Mouse (Mus musculus) forelimb bud, embryonic 11.5 days (tissue): Measurements from ENCODE around the gene Pcyt1a.

Experiments
- DNase-seq: peaks from one replicate; pipeline ENCODE4 v3.0.0-alpha.2; 2012; ENCODE audit warnings: low read depth, low spot score

Pcyt1a gene

GRCm38 (mm10) chr16:32509066-32509942 lies 78.6 kb downstream of the Pcyt1a start:
- no peak for DNase-seq

GRCm38 (mm10) chr16:32510399-32511337 lies 79.9 kb downstream of the Pcyt1a start:
- DNase-seq, result no peak

- DNase-seq, result no peak
These were observed 80.6 kb downstream of the Pcyt1a start for GRCm38 (mm10) chr16:32511338-32511734.

DNA sequence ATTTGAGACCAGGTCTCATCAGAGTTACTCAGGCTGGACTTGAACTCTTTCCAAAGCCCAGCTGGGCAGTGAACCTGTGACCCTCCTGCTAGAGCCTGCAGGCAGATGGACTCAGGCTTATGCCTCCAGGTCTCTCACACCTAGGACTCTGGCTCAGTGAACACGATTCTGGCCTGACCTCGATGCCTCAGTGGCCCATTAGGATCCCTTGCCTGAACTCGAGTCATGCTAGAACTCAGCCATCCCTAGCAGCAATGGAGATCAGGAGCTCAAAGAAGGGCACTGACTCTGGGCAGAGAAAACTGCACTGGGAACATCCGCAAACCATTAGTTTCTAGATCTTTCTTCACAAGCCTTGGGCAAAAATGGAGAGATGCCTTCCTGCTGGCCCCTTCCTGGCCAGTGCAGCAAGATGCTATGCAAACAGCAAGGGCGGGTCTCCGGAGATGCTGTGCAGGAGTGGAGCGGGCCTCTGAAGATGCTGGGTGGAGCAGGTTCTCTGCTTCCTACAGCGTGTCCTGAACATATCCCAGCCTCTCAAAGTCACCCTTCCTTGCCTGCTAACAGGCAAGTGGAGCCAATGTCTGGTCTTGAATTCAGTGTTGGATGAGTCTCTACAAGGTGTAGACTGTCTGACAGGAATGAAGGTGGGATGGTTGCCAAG lies 81.2 kb downstream of the Pcyt1a start:
- no peak for DNase-seq

DNA sequence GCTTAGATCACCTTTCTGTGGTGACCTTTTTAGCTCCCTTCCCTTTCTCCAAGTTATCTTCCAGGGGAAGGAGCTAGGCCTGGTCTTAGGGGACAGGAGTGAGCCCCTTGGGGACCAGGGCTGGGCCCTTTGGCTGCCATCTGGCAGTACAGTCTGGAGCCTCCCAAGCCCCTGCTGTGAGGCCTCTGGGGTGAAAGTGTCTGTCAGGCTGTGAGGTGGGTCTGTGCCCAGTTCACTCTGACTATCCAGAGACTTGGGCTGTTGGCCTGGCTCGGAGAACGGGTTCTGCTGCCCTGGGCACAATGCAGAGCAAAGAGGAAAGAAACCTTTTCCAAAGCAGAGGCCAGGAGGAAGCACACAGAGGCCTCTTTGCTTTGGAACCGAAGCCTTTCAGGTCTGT lies 82.2 kb downstream of the Pcyt1a start:
- DNase-seq, result no peak

DNA sequence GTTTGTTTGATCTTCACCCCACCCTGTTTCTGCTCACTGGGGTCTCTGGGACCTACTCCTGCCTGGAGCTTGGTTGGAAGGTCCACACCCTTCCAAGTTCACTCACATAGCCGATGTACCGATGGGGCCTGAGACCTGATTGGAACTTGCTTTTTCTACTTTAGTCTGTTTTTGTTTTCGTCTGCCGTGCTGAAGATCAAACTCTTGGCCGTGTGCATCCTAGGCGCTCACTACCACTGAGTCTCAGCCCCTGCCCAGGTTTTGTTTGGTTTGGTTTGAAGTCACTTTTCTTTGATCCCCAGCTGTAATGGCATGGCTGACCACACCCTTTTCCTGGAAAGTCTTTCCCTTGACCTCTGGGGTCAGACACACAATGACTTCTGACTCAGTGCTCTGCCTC lies 82.7 kb downstream of the Pcyt1a start:
- no peak for DNase-seq

DNA sequence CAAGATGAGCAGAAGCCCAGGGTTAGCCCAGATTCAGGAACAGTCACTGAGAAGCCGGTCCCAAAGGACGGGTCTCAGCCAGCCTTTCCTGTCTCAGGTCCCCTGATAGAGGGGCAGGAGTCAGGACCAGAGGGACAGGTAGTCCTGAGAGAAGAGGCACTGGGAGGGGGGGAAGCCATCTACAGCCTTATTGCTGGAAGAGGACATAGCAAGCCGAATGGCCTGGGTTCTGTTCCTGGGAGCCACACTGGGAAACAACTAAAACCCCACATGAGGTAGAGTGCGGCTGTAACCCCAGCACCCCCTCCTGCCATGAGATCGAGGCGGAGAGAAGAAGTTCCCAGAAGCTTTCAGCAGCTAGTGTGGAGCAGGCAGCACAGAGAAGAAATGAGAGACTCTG lies 83.2 kb downstream of the Pcyt1a start:
- no peak for DNase-seq

DNA sequence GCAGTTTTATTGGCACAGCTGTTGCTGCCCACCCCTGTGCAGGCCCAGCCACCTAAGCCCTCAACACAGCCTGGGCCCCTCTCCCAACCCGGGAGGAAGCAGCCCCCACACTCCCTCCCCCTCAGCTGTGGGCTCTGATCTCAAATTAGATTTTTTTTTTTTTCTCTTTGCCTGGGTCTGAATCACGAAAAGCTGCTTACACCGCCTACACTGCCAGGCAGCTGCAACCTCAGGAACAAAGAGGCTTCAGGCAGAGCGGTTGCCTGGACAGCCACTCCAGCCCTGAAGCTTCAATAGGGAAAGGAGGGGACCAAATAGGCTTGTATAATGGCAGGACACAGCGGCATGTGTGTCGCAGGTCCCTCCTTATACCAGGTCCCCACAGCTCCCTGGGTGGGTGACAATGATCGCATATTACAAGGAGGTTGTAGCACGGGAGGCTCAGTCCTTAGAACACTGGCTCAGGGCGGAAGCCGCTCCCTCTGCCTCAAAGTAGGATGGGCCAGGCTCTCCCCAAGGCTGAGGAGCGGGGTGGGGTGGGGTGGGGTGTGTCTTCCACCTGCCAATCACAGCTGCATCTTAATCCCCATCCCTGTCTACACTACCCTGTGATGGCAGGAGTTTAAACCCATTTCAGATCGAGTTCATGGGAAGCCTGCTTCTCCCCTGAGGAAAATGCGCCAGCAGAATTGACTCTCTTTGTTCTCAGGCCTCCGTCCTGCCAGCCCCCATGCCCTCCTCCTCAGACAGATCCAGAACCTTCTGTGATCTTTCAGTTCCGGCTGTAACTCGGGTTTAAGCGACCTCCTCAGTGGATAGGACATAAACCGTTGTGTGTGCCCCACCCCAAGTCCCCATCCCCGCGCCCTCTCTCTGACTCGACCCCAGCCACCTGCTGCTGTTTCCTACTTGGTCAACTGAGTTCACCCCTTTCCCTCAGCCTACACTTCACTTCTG lies 85.6 kb downstream of the Pcyt1a start:
- peak; percentile 87 for DNase-seq

DNA sequence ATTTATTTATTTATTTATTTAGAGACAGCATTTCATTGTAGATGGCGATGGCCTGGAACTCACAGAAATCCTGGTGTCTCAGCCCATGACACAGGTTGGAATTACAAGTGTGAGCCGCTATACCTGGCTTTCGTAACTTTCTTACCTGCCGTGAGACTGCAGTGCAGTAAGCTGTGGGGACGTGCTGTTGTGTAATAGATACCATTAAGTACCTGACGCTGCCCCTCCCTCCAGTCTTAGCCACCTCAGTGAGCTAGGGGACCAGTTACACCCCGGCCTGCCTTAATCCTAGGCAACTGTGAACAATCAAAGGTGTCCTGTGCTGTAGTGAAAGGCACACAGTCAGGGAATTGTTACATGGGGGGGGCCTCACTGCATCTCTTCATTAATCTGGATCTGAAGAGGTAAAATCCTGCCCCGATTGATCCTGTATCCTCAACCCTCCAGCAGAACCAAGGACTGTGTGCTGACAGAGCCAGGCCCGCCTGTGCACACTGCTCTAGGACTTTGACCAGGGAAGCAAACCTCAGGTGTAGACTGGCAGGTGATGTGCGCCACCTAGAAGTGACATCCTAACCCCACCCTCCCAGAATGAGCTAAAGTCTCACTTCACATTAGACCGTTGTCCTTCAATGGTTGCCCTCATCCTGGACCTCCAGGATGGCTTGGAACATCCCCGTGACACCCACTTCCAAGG lies 87.2 kb downstream of the Pcyt1a start:
- no peak for DNase-seq

DNA sequence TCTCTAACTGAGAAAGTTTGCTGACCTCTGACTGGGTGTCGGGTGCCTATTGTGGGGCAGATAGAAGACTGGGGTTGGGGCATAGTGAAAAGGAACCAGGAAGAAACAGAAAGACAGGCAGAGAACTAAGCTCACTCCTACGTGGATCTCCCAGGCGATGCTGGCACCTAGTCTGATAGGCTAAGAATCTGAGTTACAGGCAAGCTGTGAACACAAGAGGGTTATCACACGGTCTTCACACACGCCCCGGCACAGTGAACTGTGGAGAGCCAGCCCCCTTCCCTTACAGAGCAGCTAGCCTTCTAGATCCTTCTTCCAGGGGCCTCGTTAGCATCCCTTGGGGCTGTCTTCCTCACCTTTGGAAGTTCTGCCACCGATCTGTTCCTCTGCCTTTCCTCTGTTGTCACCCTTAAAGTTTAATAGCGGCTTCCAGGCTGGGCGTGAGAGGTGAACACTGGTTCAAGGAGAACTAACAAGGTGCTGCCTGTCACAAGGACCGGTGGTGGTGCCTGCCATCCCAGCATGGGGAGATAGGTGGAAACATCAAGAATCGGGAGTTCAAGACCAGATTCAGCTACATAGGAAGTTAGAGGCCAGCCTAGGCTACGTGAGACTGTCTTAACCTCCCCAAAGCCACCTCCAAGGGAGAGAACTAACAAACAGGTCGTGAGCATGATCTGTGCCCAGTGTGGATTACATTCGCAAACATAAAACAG lies 89.1 kb downstream of the Pcyt1a start:
- DNase-seq, result no peak

- no peak for DNase-seq
These were observed 89.6 kb downstream of the Pcyt1a start for GRCm38 (mm10) chr16:32520372-32520748.

GRCm38 (mm10) chr16:32522578-32523194 lies 92.0 kb downstream of the Pcyt1a start:
- DNase-seq, result no peak

GRCm38 (mm10) chr16:32523462-32524243 lies 92.9 kb downstream of the Pcyt1a start:
- no peak for DNase-seq

DNA sequence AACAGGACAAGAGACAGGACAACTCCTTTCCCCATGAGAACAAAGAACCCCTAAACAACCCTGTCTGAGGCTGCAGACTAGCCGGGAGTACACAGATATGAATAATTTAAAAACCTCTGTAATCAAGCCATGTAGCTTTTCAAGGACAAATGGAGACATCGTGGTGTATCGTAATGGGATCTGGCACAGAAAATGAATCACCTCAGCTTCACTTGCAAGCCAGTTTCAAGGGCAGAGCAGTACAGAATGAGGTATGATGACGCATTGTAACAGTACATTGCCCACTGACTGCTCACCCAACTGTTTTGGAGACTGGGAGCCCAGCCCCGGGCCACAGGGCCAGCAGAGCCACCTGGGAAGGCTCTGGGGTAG lies 93.5 kb downstream of the Pcyt1a start:
- DNase-seq, result no peak
